Mouse (Mus musculus) right cerebral cortex, postnatal 14 days (tissue): Measurements from ENCODE around the gene Schip1.

Experiments used
- DNase-seq: peaks from one replicate; pipeline ENCODE4 v3.0.0; 2022

The Schip1 gene

GRCm38 (mm10) chr3:68565675-68566055 lies 501.1 kb downstream of the Schip1 start:
- DNase-seq, result no peak

GRCm38 (mm10) chr3:68567581-68567980 lies 503.0 kb downstream of the Schip1 start:
- DNase-seq, result no peak

- DNase-seq, result no peak
These were observed 503.5 kb downstream of the Schip1 start for GRCm38 (mm10) chr3:68568149-68568548.

GRCm38 (mm10) chr3:68568716-68569115 lies 504.1 kb downstream of the Schip1 start:
- DNase-seq, result no peak

GRCm38 (mm10) chr3:68570319-68570718 lies 505.7 kb downstream of the Schip1 start:
- DNase-seq, result no peak

GRCm38 (mm10) chr3:68572249-68573225 lies 507.9 kb downstream of the Schip1 start:
- DNase-seq, result peak; percentile 82

- DNase-seq, result no peak
These were observed 508.6 kb downstream of the Schip1 start for GRCm38 (mm10) chr3:68573226-68573624.

- DNase-seq, result no peak
These were observed 509.5 kb downstream of the Schip1 start for GRCm38 (mm10) chr3:68574097-68574496.

- DNase-seq, result no peak
These were observed 510.0 kb downstream of the Schip1 start for GRCm38 (mm10) chr3:68574565-68574964.

GRCm38 (mm10) chr3:68575636-68576340 lies 511.2 kb downstream of the Schip1 start:
- DNase-seq, result no peak

GRCm38 (mm10) chr3:68576431-68576830 lies 511.8 kb downstream of the Schip1 start:
- peak; percentile 88 for DNase-seq

- no peak for DNase-seq
These were observed 512.3 kb downstream of the Schip1 start for GRCm38 (mm10) chr3:68576948-68577347.

GRCm38 (mm10) chr3:68581591-68581990 lies 517.0 kb downstream of the Schip1 start:
- DNase-seq, result no peak

GRCm38 (mm10) chr3:68582103-68582740 lies 517.6 kb downstream of the Schip1 start:
- DNase-seq, result no peak

GRCm38 (mm10) chr3:68583031-68583693 lies 518.6 kb downstream of the Schip1 start:
- DNase-seq, result no peak

- no peak for DNase-seq
These were observed 519.3 kb downstream of the Schip1 start for GRCm38 (mm10) chr3:68583771-68584511.

- no peak for DNase-seq
These were observed 520.6 kb downstream of the Schip1 start for GRCm38 (mm10) chr3:68585213-68585612.

GRCm38 (mm10) chr3:68586646-68587064 lies 522.1 kb downstream of the Schip1 start:
- no peak for DNase-seq

GRCm38 (mm10) chr3:68587567-68588245 lies 523.1 kb downstream of the Schip1 start:
- no peak for DNase-seq

- no peak for DNase-seq
These were observed 524.7 kb downstream of the Schip1 start for GRCm38 (mm10) chr3:68589220-68589840.

GRCm38 (mm10) chr3:68590436-68590835 lies 525.8 kb downstream of the Schip1 start:
- no peak for DNase-seq
